Mouse (Mus musculus) MN1 (cell line): ENCODE measurements around the gene Lpar2.

Experiments
- DNase-seq: peaks from one replicate; pipeline ENCODE4 v3.0.0-alpha.2; 2016; ENCODE audit warnings: low spot score

Lpar2 gene

GRCm38 (mm10) chr8:69867696-69868326 lies 45.6 kb downstream of the Lpar2 start:
- DNase-seq = no peak

DNA sequence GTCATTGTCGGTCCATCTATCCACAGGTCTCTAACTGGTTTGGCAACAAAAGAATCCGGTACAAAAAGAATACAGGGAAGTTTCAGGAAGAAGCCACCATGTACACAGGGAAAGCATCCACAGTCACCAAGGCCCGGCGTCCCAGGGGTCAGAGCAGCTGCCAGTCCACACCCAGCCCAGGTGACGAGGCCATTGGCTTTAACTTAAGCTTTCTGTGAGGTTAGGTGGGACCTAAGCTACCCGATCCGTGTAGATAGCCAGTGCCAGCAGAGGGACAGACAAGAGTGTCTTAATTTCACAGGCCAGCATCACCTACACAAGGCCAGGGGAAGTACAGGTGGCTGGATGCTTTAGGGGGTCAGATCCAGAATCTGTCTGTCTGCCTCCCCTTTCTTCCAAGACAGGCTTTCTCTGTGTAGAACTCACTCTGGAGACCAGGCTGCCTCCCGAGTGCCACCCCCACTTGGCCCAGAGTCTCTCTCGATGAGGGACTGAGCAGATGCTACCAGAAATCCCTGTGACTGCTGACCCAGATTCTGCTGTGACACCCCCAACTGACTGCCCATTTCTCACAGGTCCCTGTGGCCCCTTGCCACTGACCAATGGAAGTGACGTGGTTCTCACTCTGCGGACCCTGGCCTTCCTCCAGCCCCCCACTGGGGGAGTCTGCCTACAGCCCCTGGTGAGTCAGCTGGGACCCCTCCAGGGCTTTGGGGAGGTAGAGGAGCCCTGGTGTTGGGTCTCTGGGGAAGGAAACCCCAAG lies 48.0 kb downstream of the Lpar2 start:
- DNase-seq = no peak

- DNase-seq = no peak
These were observed 48.7 kb downstream of the Lpar2 start for GRCm38 (mm10) chr8:69870907-69871306.

DNA sequence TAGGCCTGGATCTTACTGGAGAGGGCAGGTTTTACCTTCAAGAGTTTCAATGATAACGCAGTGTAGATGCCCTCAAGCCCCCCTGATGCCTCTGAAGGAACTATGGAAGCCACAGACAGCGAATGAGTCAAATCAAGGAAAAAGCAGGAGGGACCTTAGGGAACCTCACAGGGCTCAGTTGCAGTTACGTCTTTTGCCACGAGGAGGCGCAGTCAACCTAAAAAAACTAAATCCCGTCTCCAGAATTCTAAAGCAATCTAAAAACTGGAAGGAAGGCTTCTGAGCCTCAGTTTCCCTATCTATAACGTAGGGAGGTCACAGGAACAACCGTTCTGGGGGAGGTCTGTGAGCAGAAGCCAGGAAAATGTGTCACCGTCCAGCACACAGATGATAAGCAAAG lies 51.9 kb downstream of the Lpar2 start:
- peak; percentile 78 for DNase-seq

DNA sequence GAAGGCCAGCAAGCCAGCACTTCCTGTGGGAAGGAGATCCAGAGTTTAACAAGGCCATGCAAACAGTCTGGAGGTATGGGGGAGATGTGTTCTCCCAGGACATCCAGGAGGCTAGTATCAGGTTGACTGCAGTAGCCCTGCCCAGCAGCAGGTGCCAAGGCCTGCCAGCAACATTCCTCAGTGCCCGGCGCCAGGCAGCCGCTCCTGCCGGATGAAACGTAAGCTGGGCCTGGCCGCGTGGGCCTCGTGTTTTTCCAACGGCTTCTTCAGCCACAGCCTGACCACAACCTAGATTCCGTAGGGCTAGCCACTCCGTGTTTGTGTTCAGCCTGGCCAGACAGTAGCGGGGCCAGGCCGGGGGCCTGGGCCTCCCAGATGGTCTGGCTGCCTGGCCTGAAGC lies 52.4 kb downstream of the Lpar2 start:
- DNase-seq = no peak

- no peak for DNase-seq
These were observed 53.9 kb downstream of the Lpar2 start for GRCm38 (mm10) chr8:69876097-69876496.

- DNase-seq = no peak
These were observed 54.7 kb downstream of the Lpar2 start for GRCm38 (mm10) chr8:69876967-69877366.

GRCm38 (mm10) chr8:69877396-69877795 lies 55.2 kb downstream of the Lpar2 start:
- DNase-seq = no peak

- no peak for DNase-seq
These were observed 55.8 kb downstream of the Lpar2 start for GRCm38 (mm10) chr8:69877992-69878391.

DNA sequence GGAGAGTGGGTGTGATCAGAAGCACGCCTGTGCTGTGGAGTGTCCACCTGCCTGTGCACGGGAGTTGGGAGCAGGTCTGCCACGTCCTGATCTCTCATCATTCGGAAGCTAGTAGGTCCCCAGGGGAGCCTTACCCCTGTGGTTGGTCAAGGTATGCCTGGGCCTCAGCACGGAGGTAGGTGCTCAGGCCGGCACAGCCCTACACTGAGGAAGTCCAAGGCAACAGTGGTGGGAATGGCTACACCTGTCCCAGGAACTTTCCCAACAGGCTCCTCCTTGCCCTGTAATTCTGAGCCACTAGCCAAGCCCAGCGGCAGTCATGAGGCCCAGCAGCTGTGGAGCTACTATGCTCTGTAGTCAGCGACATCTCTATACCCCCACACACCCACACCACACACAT lies 57.4 kb downstream of the Lpar2 start:
- DNase-seq = no peak
